Mouse (Mus musculus): ENCODE data around the gene Fblim1. TPM values are rescaled to one million over a fixed set of nuclear protein-coding genes. Genes with fewer than 3 reads are reported as not detected.
A peak's percentile ranks its signal among the peaks of the same experiment; 100 is the strongest.

Gene Fblim1
- total and polyA plus RNA-seq, 3 experiments, result 0.07 to 1.2 (median 0.17) TPM

- Histone ChIP-seq H3K9ac (ENCODE audit: insufficient read depth, low read depth) (peak overlapping the region; percentile 99; the same call in 1 of the 2 replicates), H3K36me3 (replicated peaks in 1 of 2; ENCODE audit: control insufficient read depth in 1 of 2, insufficient read depth in 1 of 2, low read length in 1 of 2) (no peaks in the 10 kb centered on the region), H3K9me3 (replicated peaks; ENCODE audit: low read length) (no peaks in the 10 kb centered on the region), H3K4me2 (ENCODE audit: insufficient read depth, low read depth, poor library complexity, severe bottlenecking) (peak overlapping the region; percentile 77), H3K4me3 (replicated peaks in 1 of 3; ENCODE audit: low read depth in 2 of 3, low read length in 2 of 3, poor library complexity in 1 of 3) (peak overlapping the region in 2 of 3 experiments; percentile 63 to 93), H3K4me1 (ENCODE audit: control insufficient read depth in 1 of 2, insufficient read depth in 2 of 2) (peaks cover 2 to 39% of the 10 kb centered on the region in 2 experiments; a peak in 3 of 4 replicates), H3K27me3 (replicated peaks) (no peaks in the 10 kb centered on the region), H3K27ac (ENCODE audit: insufficient read depth, low read depth) (peak overlapping the region; percentile 68; the same call in 1 of the 2 replicates), H3K79me2 (replicated peaks; ENCODE audit: control insufficient read depth, extremely low read depth, insufficient read depth, poor library complexity, severe bottlenecking) (no peaks in the 10 kb centered on the region)
- dilution Hi-C loops (cut with MboI; ENCODE audit: extremely low pct_ligation_motif_present, extremely low pct_unique_long_range_greater_than_20kb, low sequenced_read_pairs) (no loop called here), in situ Hi-C loops (cut with MboI; ENCODE audit: low pct_ligation_motif_present, low pct_unique_long_range_greater_than_20kb, low sequenced_read_pairs) (no loop called here)
- no peak for DNase-seq (ENCODE audit: extremely low read depth)
- TF ChIP-seq MEF2A (IDR thresholded peaks at IDR 0.05; ENCODE audit: borderline replicate concordance, low read depth, low read length), result peak; percentile 62; the same call in 1 of the 2 replicates
- no peak for TF ChIP-seq SMC3 (IDR thresholded peaks at IDR 0.05; ENCODE audit: low read depth, low read length)
- TF ChIP-seq IRF4 (IDR thresholded peaks at IDR 0.05; ENCODE audit: low read depth, low read length), result peak; percentile 56; the same call in 1 of the 2 replicates
- no peak for TF ChIP-seq MAZ (IDR thresholded peaks at IDR 0.05; ENCODE audit: low read depth, low read length)
- peak; percentile 69 for TF ChIP-seq CHD1 (IDR thresholded peaks at IDR 0.05; ENCODE audit: low read depth, low read length)
- TF ChIP-seq USF2 (conservative IDR thresholded peaks at IDR 0.05; ENCODE audit: low read depth, low read length), result no peak
- peak; percentile 26; the same call in 1 of the 2 replicates for TF ChIP-seq JUN (IDR thresholded peaks at IDR 0.05; ENCODE audit: insufficient read depth, low read depth, low read length)
- TF ChIP-seq NELFE (IDR thresholded peaks at IDR 0.05; ENCODE audit: low read depth, low read length), result no peak
- TF ChIP-seq ETS1 (conservative IDR thresholded peaks at IDR 0.05; ENCODE audit: low read depth, low read length), result peak; percentile 56
- TF ChIP-seq TBP (conservative IDR thresholded peaks at IDR 0.05; ENCODE audit: low read depth, low read length), result peak; percentile 54; the same call in 1 of the 2 replicates
- no peak for TF ChIP-seq PAX5 (IDR thresholded peaks at IDR 0.05; ENCODE audit: low read length)
- peak; percentile 57 for TF ChIP-seq EP300 (IDR thresholded peaks at IDR 0.05; ENCODE audit: low read length)
- TF ChIP-seq POLR2AphosphoS2 (IDR thresholded peaks at IDR 0.05; ENCODE audit: low read depth, low read length), result no peak
- no peak; the same call in 1 of the 2 replicates for TF ChIP-seq JUND (conservative IDR thresholded peaks at IDR 0.05; ENCODE audit: low read depth, low read length)
- no peak for TF ChIP-seq KAT2A (IDR thresholded peaks at IDR 0.05; ENCODE audit: insufficient replicate concordance, low read length)
- TF ChIP-seq ZNF384 (IDR thresholded peaks at IDR 0.05; ENCODE audit: low read depth, low read length), result peak; percentile 50; the same call in 1 of the 2 replicates
- TF ChIP-seq MAFK (IDR thresholded peaks at IDR 0.05; ENCODE audit: insufficient replicate concordance, low read length), result peak; percentile 72; the same call in 1 of the 2 replicates
- TF ChIP-seq GABPA (IDR thresholded peaks at IDR 0.05; ENCODE audit: insufficient replicate concordance, low read depth, low read length), result no peak
These were observed 58.6 kb downstream of the Fblim1 start for GRCm38 (mm10) chr4:141547299-141547698.
